Mouse (Mus musculus) midbrain, embryonic 11.5 days (tissue): ENCODE measurements at regions not wholly inside any gene's neighbourhood (a gene's known extent, or its start where the extent isn't known, plus 50 kb on each side); places are given as distances from the start of the nearest gene placed in this dataset.
"Not testable (repeated sequence)": the region's sequence is repeated elsewhere in the genome, so short reads cannot be mapped to it uniquely, and the experiment has no call there.

Source experiments
- ATAC-seq: fragments of 200-750 bp; cut with Nextera tagmentation; 2 replicates; pipeline ENCODE4 v1.8.0; 2017; ENCODE audit warnings: moderate TSS enrichment, moderate library complexity; ENCODE audit not compliant: low FRiP score
- DNase-seq: peaks from one replicate; pipeline ENCODE4 v3.0.0; 2015; ENCODE audit warnings: low spot score; ENCODE audit errors: missing footprints
- H3K27ac ChIP-seq: fragments of 300-500 bp; sonication (generic); 2 replicates; pipeline ENCODE4 v1.5.1; 2014; ENCODE audit warnings: low read depth, low read length
- H3K27me3 ChIP-seq: fragments of 300-500 bp; sonication (generic); 2 replicates; pipeline ENCODE4 v1.6.1; 2014; ENCODE audit warnings: mild to moderate bottlenecking, low read length, moderate library complexity, mixed read lengths; ENCODE audit not compliant: control insufficient read depth, insufficient read depth
- H3K36me3 ChIP-seq: fragments of 300-500 bp; sonication (generic); 2 replicates; pipeline ENCODE4 v1.6.1; 2014; ENCODE audit warnings: mild to moderate bottlenecking, low read length, moderate library complexity, mixed read lengths; ENCODE audit not compliant: control insufficient read depth, insufficient read depth
- H3K4me1 ChIP-seq: fragments of 300-500 bp; sonication (generic); 2 replicates; pipeline ENCODE4 v1.6.1; 2014; ENCODE audit warnings: low read length; ENCODE audit not compliant: control insufficient read depth, insufficient read depth
- H3K4me2 ChIP-seq: fragments of 300-500 bp; sonication (generic); 2 replicates; pipeline ENCODE4 v1.6.1; 2014; ENCODE audit warnings: mild to moderate bottlenecking, moderate library complexity
- H3K4me3 ChIP-seq: fragments of 300-500 bp; sonication (generic); 2 replicates; pipeline ENCODE4 v1.5.1; 2014; ENCODE audit warnings: low read depth, low read length
- H3K9ac ChIP-seq: fragments of 300-500 bp; sonication (generic); 2 replicates; pipeline ENCODE4 v1.6.1; 2014; ENCODE audit warnings: low read length
- H3K9me3 ChIP-seq: fragments of 300-500 bp; sonication (generic); 2 replicates; pipeline ENCODE4 v1.6.1; 2016; ENCODE audit warnings: low read length; ENCODE audit not compliant: control insufficient read depth
- WGBS: fragments of 180-500 bp; shearing (Covaris S2); extraction: QIAGEN DNeasy Blood & Tissue Kit; methylation state at CpG from one replicate; pipeline ENCODE4 v1.1.7; 2014; 5-methylcytosine and 5-hydroxymethylcytosine counted together

- no peak overlapping the region for H3K4me2 ChIP-seq
- H3K9me3 ChIP-seq, result no peaks in the 10 kb centered on the region
- H3K9ac ChIP-seq, result no peak overlapping the region
- WGBS, result 53% methylated on average over 7 of the region's 7 CpGs
- ATAC-seq (0 out of 2 replicates have a peak, but pooled peaks have one; percentile 28), DNase-seq (peak; percentile 84)
- H3K27ac ChIP-seq, result no peak overlapping the region
- no peaks in the 10 kb centered on the region for H3K36me3 ChIP-seq
- peaks cover 5% of the 10 kb centered on the region for H3K4me1 ChIP-seq
- H3K27me3 ChIP-seq, result no peaks in the 10 kb centered on the region
- H3K4me3 ChIP-seq, result no peak overlapping the region
Observed at GRCm38 (mm10) chr3:7008671-7009217, 388.5 kb upstream of the 1700008P02Rik start.

GRCm38 (mm10) chr3:7007811-7008359 lies 387.6 kb upstream of the 1700008P02Rik start:
- Histone ChIP-seq H3K4me3 (no peak overlapping the region), H3K27ac (no peak overlapping the region; the same call in 1 of the 2 replicates), H3K9ac (no peak overlapping the region), H3K27me3 (no peaks in the 10 kb centered on the region), H3K9me3 (no peaks in the 10 kb centered on the region), H3K36me3 (no peaks in the 10 kb centered on the region), H3K4me2 (no peak overlapping the region), H3K4me1 (peaks cover 3% of the 10 kb centered on the region; the same call in 1 of the 2 replicates)
- 61% methylated on average over 5 of the region's 5 CpGs for WGBS
- ATAC-seq (no peak), DNase-seq (peak; percentile 81)

GRCm38 (mm10) chr3:6991735-6992134 lies 371.5 kb upstream of the 1700008P02Rik start:
- 88% methylated on average over 5 of the region's 5 CpGs for WGBS
- ATAC-seq, H3K4me1 ChIP-seq, H3K9me3 ChIP-seq, H3K4me3 ChIP-seq, H3K36me3 ChIP-seq, H3K9ac ChIP-seq, H3K4me2 ChIP-seq, DNase-seq, H3K27me3 ChIP-seq, H3K27ac ChIP-seq: not testable (repeated sequence)

- no peaks in the 10 kb centered on the region for H3K36me3 ChIP-seq
- H3K4me2 ChIP-seq, result no peak overlapping the region
- no peak overlapping the region for H3K27ac ChIP-seq
- H3K4me3 ChIP-seq, result no peak overlapping the region
- no peak overlapping the region for H3K9ac ChIP-seq
- H3K27me3 ChIP-seq, result no peaks in the 10 kb centered on the region
- DNase-seq (no peak), ATAC-seq (no peak)
- 80% methylated on average over 4 of the region's 4 CpGs for WGBS
- H3K4me1 ChIP-seq, result no peaks in the 10 kb centered on the region
- H3K9me3 ChIP-seq, result no peaks in the 10 kb centered on the region
Observed at GRCm38 (mm10) chr3:6984918-6985317, 364.7 kb upstream of the 1700008P02Rik start.

GRCm38 (mm10) chr3:6957681-6958080 lies 337.4 kb upstream of the 1700008P02Rik start:
- Histone ChIP-seq H3K36me3 (no peaks in the 10 kb centered on the region), H3K4me1 (no peaks in the 10 kb centered on the region), H3K27ac (no peak overlapping the region), H3K9ac (no peak overlapping the region), H3K4me2 (no peak overlapping the region), H3K4me3 (no peak overlapping the region), H3K27me3 (no peaks in the 10 kb centered on the region), H3K9me3 (no peaks in the 10 kb centered on the region)
- 91% methylated on average over 7 of the region's 7 CpGs for WGBS
- ATAC-seq (no peak), DNase-seq (no peak)

DNA sequence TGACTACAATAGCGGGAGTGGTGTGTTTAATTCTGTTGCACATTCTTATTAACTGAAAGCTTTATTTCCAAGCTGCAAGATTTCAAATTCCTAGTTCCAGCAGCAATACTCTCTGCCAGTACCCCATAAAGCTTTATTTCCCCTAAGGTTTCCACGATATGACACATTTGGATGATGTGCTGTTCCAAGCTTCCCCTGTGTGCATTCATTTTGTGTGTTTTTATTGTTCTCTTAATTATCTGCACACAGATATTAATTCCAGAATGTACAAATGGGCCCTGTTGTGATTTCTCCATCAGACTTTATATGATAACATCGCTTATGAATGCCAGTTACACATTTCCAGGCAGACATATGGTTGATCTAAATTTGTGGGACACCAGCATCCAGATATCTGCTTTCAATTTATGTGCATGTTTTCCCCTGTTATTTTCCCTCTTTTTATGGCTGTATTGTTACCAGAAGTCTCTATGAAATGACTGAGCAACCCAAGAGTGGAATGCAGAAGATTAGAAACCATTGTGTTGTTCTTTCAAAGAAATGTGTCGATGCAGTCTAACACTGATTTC lies 312.4 kb upstream of the 1700008P02Rik start:
- Histone ChIP-seq H3K36me3 (no peaks in the 10 kb centered on the region), H3K27ac (no peak overlapping the region), H3K4me2 (no peak overlapping the region), H3K9me3 (no peaks in the 10 kb centered on the region), H3K4me3 (no peak overlapping the region), H3K4me1 (no peaks in the 10 kb centered on the region), H3K9ac (no peak overlapping the region), H3K27me3 (no peaks in the 10 kb centered on the region)
- DNase-seq (no peak), ATAC-seq (no peak)
- 85% methylated on average over 4 of the region's 4 CpGs for WGBS

- no peaks in the 10 kb centered on the region for H3K9me3 ChIP-seq
- H3K9ac ChIP-seq, result no peak overlapping the region
- ATAC-seq (no peak), DNase-seq (no peak)
- no peaks in the 10 kb centered on the region for H3K36me3 ChIP-seq
- no peaks in the 10 kb centered on the region for H3K27me3 ChIP-seq
- 80% methylated on average over 1 of the region's 1 CpGs for WGBS
- no peak overlapping the region for H3K4me2 ChIP-seq
- H3K4me1 ChIP-seq, result no peaks in the 10 kb centered on the region
- no peak overlapping the region for H3K27ac ChIP-seq
- no peak overlapping the region for H3K4me3 ChIP-seq
Observed at GRCm38 (mm10) chr3:6926737-6927136, 306.5 kb upstream of the 1700008P02Rik start.

DNA sequence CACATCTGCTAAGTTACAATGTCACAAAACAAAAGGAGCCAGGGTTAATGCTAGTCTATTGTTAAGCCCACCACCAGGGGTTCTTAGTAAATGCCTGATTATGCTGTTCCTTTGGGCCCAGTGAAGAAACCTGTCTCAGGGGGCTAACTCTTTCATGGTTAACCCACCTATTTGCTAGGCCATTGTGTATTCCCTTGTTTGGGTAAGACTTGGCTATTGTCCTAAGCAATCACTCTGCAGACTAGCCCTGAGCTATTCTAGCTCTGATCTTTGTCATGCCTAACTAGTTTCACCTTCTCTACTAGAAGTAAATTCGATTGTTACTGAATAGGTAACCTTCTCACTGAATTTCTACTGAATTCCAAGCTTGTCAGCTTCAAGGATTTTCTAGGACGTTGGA lies 302.4 kb upstream of the 1700008P02Rik start:
- ATAC-seq, H3K27ac ChIP-seq, H3K4me2 ChIP-seq, H3K4me3 ChIP-seq, H3K27me3 ChIP-seq, H3K4me1 ChIP-seq, H3K36me3 ChIP-seq, H3K9me3 ChIP-seq, H3K9ac ChIP-seq, DNase-seq: not testable (repeated sequence)
- WGBS, result 66% methylated on average over 2 of the region's 2 CpGs

GRCm38 (mm10) chr3:6920253-6920652 lies 300.0 kb upstream of the 1700008P02Rik start:
- Histone ChIP-seq H3K36me3 (no peaks in the 10 kb centered on the region), H3K27me3 (no peaks in the 10 kb centered on the region), H3K9ac (no peak overlapping the region), H3K4me1 (no peaks in the 10 kb centered on the region), H3K4me3 (no peak overlapping the region), H3K27ac (no peak overlapping the region), H3K9me3 (no peaks in the 10 kb centered on the region), H3K4me2 (no peak overlapping the region)
- DNase-seq, result no peak
- no peak for ATAC-seq
- WGBS, result 88% methylated on average over 3 of the region's 3 CpGs
